Mouse (Mus musculus) hindbrain, embryonic 12.5 days (tissue): ENCODE data around the gene Tspan3. TPM values are rescaled to one million over a fixed set of nuclear protein-coding genes. Genes with fewer than 3 reads are reported as not detected.

Source experiments
- ATAC-seq: fragments of 200-750 bp; cut with Nextera tagmentation; 2 replicates; pipeline ENCODE4 v1.8.0; 2017; ENCODE audit warnings: moderate TSS enrichment; ENCODE audit not compliant: low FRiP score
- H3K27ac ChIP-seq: fragments of 300-500 bp; sonication (generic); 2 replicates; pipeline ENCODE4 v1.5.1; 2016; ENCODE audit warnings: mild to moderate bottlenecking
- H3K27me3 ChIP-seq: fragments of 300-500 bp; sonication (generic); 2 replicates; pipeline ENCODE4 v1.6.1; 2016; ENCODE audit warnings: mild to moderate bottlenecking
- H3K36me3 ChIP-seq: fragments of 300-500 bp; sonication (generic); 2 replicates; pipeline ENCODE4 v1.6.1; 2016; ENCODE audit warnings: mild to moderate bottlenecking
- H3K4me1 ChIP-seq: fragments of 300-500 bp; sonication (generic); 2 replicates; pipeline ENCODE4 v1.6.1; 2016
- H3K4me2 ChIP-seq: fragments of 300-500 bp; sonication (generic); replicated peaks from 2 replicates; pipeline ENCODE4 v1.6.1; 2016; ENCODE audit warnings: mild to moderate bottlenecking
- H3K4me3 ChIP-seq: fragments of 300-500 bp; sonication (generic); 2 replicates; pipeline ENCODE4 v1.5.1; 2016; ENCODE audit warnings: mild to moderate bottlenecking
- H3K9ac ChIP-seq: fragments of 300-500 bp; sonication (generic); 2 replicates; pipeline ENCODE4 v1.6.1; 2016; ENCODE audit warnings: mild to moderate bottlenecking, moderate library complexity
- H3K9me3 ChIP-seq: fragments of 300-500 bp; sonication (generic); replicated peaks from 2 replicates; pipeline ENCODE4 v1.6.1; 2016; ENCODE audit warnings: mild to moderate bottlenecking
- WGBS: fragments of 180-500 bp; shearing (Covaris S2); methylation state at CpG from one replicate; pipeline ENCODE4 v1.1.7; 2016; 5-methylcytosine and 5-hydroxymethylcytosine counted together
- polyA plus RNA-seq: library from polyadenylated mRNA; unstranded; fragments of >200 nt; fragmentation: Nextera tagmentation; extraction: Ambion mirVana; gene quantifications from 2 replicates; pipeline ENCODE4 v1.2.1, GENCODE M21; 2016

Gene Tspan3
- polyA plus RNA-seq, 1 experiment from 2014 or later: 515 TPM

- 47% methylated on average over 7 of the region's 7 CpGs for WGBS
These were observed 13.4 kb downstream of the Tspan3 start for GRCm38 (mm10) chr9:56151745-56152481.

GRCm38 (mm10) chr9:56146326-56146923 lies 18.9 kb downstream of the Tspan3 start:
- Histone ChIP-seq H3K36me3 (peaks cover 57% of the 10 kb centered on the region), H3K4me3 (no peak overlapping the region), H3K27me3 (no peaks in the 10 kb centered on the region), H3K4me2 (no peak overlapping the region), H3K27ac (no peak overlapping the region), H3K9ac (no peak overlapping the region), H3K4me1 (peaks cover 5% of the 10 kb centered on the region; the same call in 1 of the 2 replicates), H3K9me3 (no peaks in the 10 kb centered on the region)
- 96% methylated on average over 16 of the region's 16 CpGs for WGBS
- no peak for ATAC-seq

More at GRCm38 (mm10) chr9:56151745-56152481, 13.4 kb downstream of the Tspan3 start:
- H3K4me3 ChIP-seq: no peak overlapping the region
- no peak overlapping the region for H3K4me2 ChIP-seq
- no peak overlapping the region for H3K9ac ChIP-seq
- H3K36me3 ChIP-seq: peaks cover 8% of the 10 kb centered on the region
- no peaks in the 10 kb centered on the region for H3K9me3 ChIP-seq
- no peaks in the 10 kb centered on the region for H3K27me3 ChIP-seq
- H3K4me1 ChIP-seq: peaks cover 13% of the 10 kb centered on the region
- ATAC-seq: no peak
- H3K27ac ChIP-seq: no peak overlapping the region

- ATAC-seq: no peak
- no peak overlapping the region for H3K4me2 ChIP-seq
- peaks cover 5% of the 10 kb centered on the region; the same call in 1 of the 2 replicates for H3K4me1 ChIP-seq
- H3K27me3 ChIP-seq: no peaks in the 10 kb centered on the region
- H3K9ac ChIP-seq: no peak overlapping the region
- no peaks in the 10 kb centered on the region for H3K9me3 ChIP-seq
- peaks cover 65% of the 10 kb centered on the region for H3K36me3 ChIP-seq
- no peak overlapping the region for H3K27ac ChIP-seq
- no peak overlapping the region for H3K4me3 ChIP-seq
- WGBS: 96% methylated on average over 7 of the region's 7 CpGs
These were observed 20.8 kb downstream of the Tspan3 start for GRCm38 (mm10) chr9:56144366-56145003.

- Histone ChIP-seq H3K9me3 (no peaks in the 10 kb centered on the region), H3K36me3 (peaks cover 76% of the 10 kb centered on the region)
- 86% methylated on average over 9 of the region's 9 CpGs for WGBS
These were observed 23.5 kb downstream of the Tspan3 start for GRCm38 (mm10) chr9:56141776-56142175.

GRCm38 (mm10) chr9:56135590-56136197 lies 29.6 kb downstream of the Tspan3 start:
- Histone ChIP-seq H3K4me1 (no peaks in the 10 kb centered on the region), H3K27ac (no peak overlapping the region), H3K9ac (no peak overlapping the region), H3K4me3 (no peak overlapping the region), H3K36me3 (peaks cover 82% of the 10 kb centered on the region), H3K9me3 (no peaks in the 10 kb centered on the region), H3K27me3 (no peaks in the 10 kb centered on the region), H3K4me2 (no peak overlapping the region)
- no peak for ATAC-seq
- 85% methylated on average over 4 of the region's 4 CpGs for WGBS

More at GRCm38 (mm10) chr9:56141776-56142175, 23.5 kb downstream of the Tspan3 start:
- H3K4me3 ChIP-seq: no peak overlapping the region
- no peaks in the 10 kb centered on the region for H3K4me1 ChIP-seq
- H3K27ac ChIP-seq: no peak overlapping the region
- H3K4me2 ChIP-seq: no peak overlapping the region
- no peaks in the 10 kb centered on the region for H3K27me3 ChIP-seq
- ATAC-seq: no peak
- H3K9ac ChIP-seq: no peak overlapping the region

GRCm38 (mm10) chr9:56134614-56135013 lies 30.7 kb downstream of the Tspan3 start:
- no peaks in the 10 kb centered on the region for H3K9me3 ChIP-seq
- peaks cover 86% of the 10 kb centered on the region for H3K36me3 ChIP-seq
- H3K27me3 ChIP-seq: no peaks in the 10 kb centered on the region
- no peak overlapping the region for H3K4me3 ChIP-seq
- H3K27ac ChIP-seq: no peak overlapping the region
- ATAC-seq: no peak
- no peaks in the 10 kb centered on the region for H3K4me1 ChIP-seq
- H3K9ac ChIP-seq: no peak overlapping the region; the same call in 1 of the 2 replicates
- 88% methylated on average over 4 of the region's 4 CpGs for WGBS
- no peak overlapping the region for H3K4me2 ChIP-seq

GRCm38 (mm10) chr9:56133970-56134369 lies 31.3 kb downstream of the Tspan3 start:
- no peak overlapping the region for H3K4me3 ChIP-seq
- H3K27me3 ChIP-seq: no peaks in the 10 kb centered on the region
- H3K9ac ChIP-seq: no peak overlapping the region
- H3K9me3 ChIP-seq: no peaks in the 10 kb centered on the region
- H3K4me1 ChIP-seq: no peaks in the 10 kb centered on the region
- H3K36me3 ChIP-seq: peaks cover 89% of the 10 kb centered on the region
- no peak overlapping the region for H3K27ac ChIP-seq
- ATAC-seq: no peak
- H3K4me2 ChIP-seq: no peak overlapping the region
- WGBS: 91% methylated on average over 5 of the region's 5 CpGs

- Histone ChIP-seq H3K27ac (no peak overlapping the region), H3K9me3 (no peaks in the 10 kb centered on the region), H3K27me3 (no peaks in the 10 kb centered on the region), H3K4me1 (no peaks in the 10 kb centered on the region), H3K36me3 (peaks cover 97% of the 10 kb centered on the region), H3K4me3 (no peak overlapping the region), H3K9ac (no peak overlapping the region), H3K4me2 (no peak overlapping the region)
- 74% methylated on average over 10 of the region's 10 CpGs for WGBS
- no peak for ATAC-seq
These were observed 33.3 kb downstream of the Tspan3 start for GRCm38 (mm10) chr9:56131813-56132525.

GRCm38 (mm10) chr9:56130536-56130935 lies 34.7 kb downstream of the Tspan3 start:
- WGBS: 61% methylated on average over 4 of the region's 4 CpGs

GRCm38 (mm10) chr9:56129951-56130350 lies 35.3 kb downstream of the Tspan3 start:
- no peak overlapping the region for H3K9ac ChIP-seq
- H3K4me3 ChIP-seq: no peak overlapping the region
- H3K4me2 ChIP-seq: no peak overlapping the region
- ATAC-seq: no peak
- 94% methylated on average over 3 of the region's 3 CpGs for WGBS
- no peaks in the 10 kb centered on the region for H3K9me3 ChIP-seq
- H3K4me1 ChIP-seq: no peaks in the 10 kb centered on the region
- H3K27ac ChIP-seq: no peak overlapping the region; the same call in 1 of the 2 replicates
- H3K36me3 ChIP-seq: peaks cover 81% of the 10 kb centered on the region
- H3K27me3 ChIP-seq: no peaks in the 10 kb centered on the region

More at GRCm38 (mm10) chr9:56130536-56130935, 34.7 kb downstream of the Tspan3 start:
- Histone ChIP-seq H3K4me2 (no peak overlapping the region), H3K36me3 (peaks cover 87% of the 10 kb centered on the region), H3K27me3 (no peaks in the 10 kb centered on the region), H3K27ac (no peak overlapping the region), H3K4me1 (no peaks in the 10 kb centered on the region), H3K9me3 (no peaks in the 10 kb centered on the region), H3K4me3 (no peak overlapping the region), H3K9ac (no peak overlapping the region)
- no peak for ATAC-seq

GRCm38 (mm10) chr9:56128331-56128730 lies 36.9 kb downstream of the Tspan3 start:
- H3K4me2 ChIP-seq: no peak overlapping the region
- WGBS: 82% methylated on average over 9 of the region's 9 CpGs

More at GRCm38 (mm10) chr9:56128331-56128730, 36.9 kb downstream of the Tspan3 start:
- Histone ChIP-seq H3K9ac (no peak overlapping the region), H3K4me3 (no peak overlapping the region), H3K27me3 (no peaks in the 10 kb centered on the region), H3K27ac (no peak overlapping the region), H3K4me1 (no peaks in the 10 kb centered on the region), H3K36me3 (peaks cover 65% of the 10 kb centered on the region), H3K9me3 (no peaks in the 10 kb centered on the region)
- no peak for ATAC-seq
